Mouse (Mus musculus) telencephalon, adult 2 months (tissue): ENCODE measurements around the gene Faf2.

Source experiments
- DNase-seq: peaks from one replicate; pipeline ENCODE4 v3.0.0-alpha.2; 2011; ENCODE audit warnings: low read depth, low spot score

Gene Faf2

GRCm38 (mm10) chr13:54710866-54711265, 89.3 kb downstream of the Faf2 start:
- DNase-seq = no peak
